Mouse (Mus musculus) limb, embryonic 10.5 days (tissue): ENCODE data around the gene Col9a2. TPM values are rescaled to one million over a fixed set of nuclear protein-coding genes. Genes with fewer than 3 reads are reported as not detected.
"Not testable (repeated sequence)": the region's sequence is repeated elsewhere in the genome, so short reads cannot be mapped to it uniquely, and the experiment has no call there.

Experiments
- DNase-seq: peaks from one replicate; pipeline ENCODE4 v3.0.0-alpha.2; 2017; ENCODE audit warnings: low spot score
- H3K27ac ChIP-seq: fragments of 300-500 bp; sonication (generic); 2 replicates; pipeline ENCODE4 v1.5.1; 2016; ENCODE audit warnings: mild to moderate bottlenecking
- H3K27me3 ChIP-seq: fragments of 300-500 bp; sonication (generic); 2 replicates; pipeline ENCODE4 v1.6.1; 2016; ENCODE audit warnings: low read depth, mild to moderate bottlenecking; ENCODE audit not compliant: poor library complexity, severe bottlenecking
- H3K36me3 ChIP-seq: fragments of 300-500 bp; sonication (generic); 2 replicates; pipeline ENCODE4 v1.6.1; 2016; ENCODE audit warnings: mild to moderate bottlenecking, moderate library complexity
- H3K4me1 ChIP-seq: fragments of 300-500 bp; sonication (generic); 2 replicates; pipeline ENCODE4 v1.6.1; 2016
- H3K4me3 ChIP-seq: fragments of 300-500 bp; sonication (generic); 2 replicates; pipeline ENCODE4 v1.5.1; 2016; ENCODE audit warnings: mild to moderate bottlenecking, moderate library complexity
- H3K9me3 ChIP-seq: fragments of 300-500 bp; sonication (generic); replicated peaks from 2 replicates; pipeline ENCODE4 v1.6.1; 2016; ENCODE audit warnings: mild to moderate bottlenecking
- WGBS: fragments of 180-500 bp; shearing (Covaris S2); methylation state at CpG from one replicate; pipeline ENCODE4 v1.1.7; 2016; 5-methylcytosine and 5-hydroxymethylcytosine counted together
- polyA plus RNA-seq: library from polyadenylated mRNA; unstranded; fragments of >200 nt; fragmentation: Nextera tagmentation; extraction: Ambion mirVana; gene quantifications from 2 replicates; pipeline ENCODE4 v1.2.1, GENCODE M21; 2016

Gene Col9a2
- polyA plus RNA-seq, 1 experiment from 2014 or later, result 9.1 TPM

DNA sequence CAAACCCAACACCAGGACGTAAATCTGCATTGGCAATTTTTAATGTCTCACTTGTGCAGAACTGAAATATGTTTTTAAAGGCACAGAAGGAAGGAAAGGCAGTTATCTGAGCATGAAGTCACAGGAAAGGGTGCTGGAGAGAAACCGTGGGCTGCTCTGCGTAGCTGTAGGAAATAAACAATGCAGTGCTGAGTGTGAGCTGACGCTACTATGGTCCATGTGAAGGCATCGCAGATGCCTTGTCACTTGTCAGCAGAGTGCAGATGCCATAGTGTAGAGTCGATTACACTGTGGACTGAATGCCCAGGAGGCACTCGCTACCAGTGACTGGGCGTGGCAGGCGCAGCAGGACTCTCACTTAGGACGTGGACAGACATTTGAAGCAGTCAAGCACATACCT lies 20.0 kb downstream of the Col9a2 start:
- H3K4me3 ChIP-seq, H3K4me1 ChIP-seq, H3K27me3 ChIP-seq, H3K9me3 ChIP-seq, DNase-seq, H3K27ac ChIP-seq: not testable (repeated sequence)
- H3K36me3 ChIP-seq, result peaks cover 56% of the 10 kb centered on the region
- 90% methylated on average over 10 of the region's 10 CpGs for WGBS

DNA sequence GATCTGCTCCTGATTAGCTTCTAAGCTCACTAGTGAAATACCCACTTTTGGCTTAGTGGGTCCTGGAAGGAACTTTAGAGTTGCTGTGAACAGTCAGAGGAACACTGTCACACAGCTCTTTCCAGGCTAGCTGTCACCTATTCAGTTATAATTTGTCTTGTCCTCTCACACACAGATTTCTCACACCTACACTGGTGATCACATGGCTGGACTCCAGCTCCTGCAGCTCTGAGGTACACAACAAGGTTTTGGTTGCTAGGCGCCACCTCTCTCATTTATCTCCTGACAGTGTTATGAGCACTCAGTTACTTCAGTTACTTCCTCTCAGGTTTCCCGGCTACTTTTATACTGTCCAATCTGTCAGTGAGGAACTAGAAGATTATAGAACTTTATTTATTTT lies 26.2 kb downstream of the Col9a2 start:
- Histone ChIP-seq H3K27ac (no peak overlapping the region), H3K9me3 (no peaks in the 10 kb centered on the region), H3K27me3 (no peaks in the 10 kb centered on the region), H3K4me1 (no peaks in the 10 kb centered on the region), H3K4me3 (no peak overlapping the region), H3K36me3 (peaks cover 88% of the 10 kb centered on the region)
- 80% methylated on average over 2 of the region's 2 CpGs for WGBS
- DNase-seq, result no peak

DNA sequence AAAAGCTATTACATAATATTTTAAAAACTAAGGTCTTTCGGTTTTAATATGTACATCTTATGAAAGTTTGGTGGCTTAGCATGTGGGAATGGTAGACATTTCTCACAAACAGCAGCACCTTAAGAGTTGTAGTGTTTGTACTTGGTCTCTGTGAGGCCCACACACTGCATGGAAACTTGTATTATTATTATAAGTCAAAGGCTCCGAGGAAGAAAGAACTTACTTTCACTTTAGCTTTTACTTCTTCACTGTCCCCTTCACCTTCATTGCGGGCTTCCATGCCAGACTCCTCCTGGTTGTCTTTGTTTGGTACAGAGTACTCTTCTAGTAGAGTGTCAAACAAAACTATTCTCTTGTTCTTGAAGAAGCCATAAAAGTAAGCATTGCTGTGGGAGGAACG lies 35.1 kb downstream of the Col9a2 start:
- H3K27ac ChIP-seq, result no peak overlapping the region
- no peaks in the 10 kb centered on the region for H3K27me3 ChIP-seq
- no peak for DNase-seq
- H3K36me3 ChIP-seq, result peaks cover 87% of the 10 kb centered on the region
- WGBS, result 88% methylated on average over 4 of the region's 4 CpGs
- H3K4me1 ChIP-seq, result no peaks in the 10 kb centered on the region
- H3K9me3 ChIP-seq, result no peaks in the 10 kb centered on the region
- H3K4me3 ChIP-seq, result no peak overlapping the region

DNA sequence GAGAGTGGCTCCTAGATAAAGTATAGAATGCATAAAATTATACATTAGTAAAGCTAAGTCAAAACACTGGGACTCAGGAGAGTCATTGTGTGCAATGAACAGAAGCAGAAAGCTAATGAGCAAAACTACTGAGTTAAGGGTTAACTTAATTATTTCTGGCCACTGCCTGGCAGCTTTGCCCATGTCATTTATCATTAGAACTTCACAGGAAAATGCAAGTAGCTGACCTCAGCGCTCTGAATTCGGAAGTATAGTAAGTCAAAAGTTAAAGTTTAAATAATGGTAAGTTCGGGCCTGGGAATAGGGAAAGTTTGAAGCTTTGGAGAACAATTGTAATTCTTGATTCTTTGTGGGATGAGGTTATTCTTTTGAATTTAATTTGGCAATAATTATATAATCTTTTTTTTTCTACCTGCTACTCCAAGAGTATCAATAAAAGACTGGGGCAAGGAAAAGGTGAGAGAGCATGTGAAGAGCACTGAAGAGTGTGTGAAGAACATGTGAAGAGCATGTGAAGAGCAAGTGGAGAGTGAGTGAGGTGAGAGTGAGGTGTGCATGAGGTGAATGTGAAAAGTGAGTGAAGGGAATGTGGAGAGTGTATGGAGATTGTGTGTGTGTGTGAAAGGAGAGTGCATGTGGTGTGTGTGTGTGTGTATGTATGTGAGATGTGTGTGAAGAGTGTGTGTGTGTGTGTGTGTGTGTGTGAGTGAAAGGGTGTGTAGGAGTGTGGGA lies 38.9 kb downstream of the Col9a2 start:
- WGBS, result 75% methylated on average over 3 of the region's 3 CpGs
- DNase-seq, result no peak
- H3K27ac ChIP-seq, result no peak overlapping the region
- H3K4me3 ChIP-seq, result no peak overlapping the region
- no peaks in the 10 kb centered on the region for H3K9me3 ChIP-seq
- peaks cover 97% of the 10 kb centered on the region for H3K36me3 ChIP-seq
- no peaks in the 10 kb centered on the region for H3K4me1 ChIP-seq
- no peaks in the 10 kb centered on the region for H3K27me3 ChIP-seq

DNA sequence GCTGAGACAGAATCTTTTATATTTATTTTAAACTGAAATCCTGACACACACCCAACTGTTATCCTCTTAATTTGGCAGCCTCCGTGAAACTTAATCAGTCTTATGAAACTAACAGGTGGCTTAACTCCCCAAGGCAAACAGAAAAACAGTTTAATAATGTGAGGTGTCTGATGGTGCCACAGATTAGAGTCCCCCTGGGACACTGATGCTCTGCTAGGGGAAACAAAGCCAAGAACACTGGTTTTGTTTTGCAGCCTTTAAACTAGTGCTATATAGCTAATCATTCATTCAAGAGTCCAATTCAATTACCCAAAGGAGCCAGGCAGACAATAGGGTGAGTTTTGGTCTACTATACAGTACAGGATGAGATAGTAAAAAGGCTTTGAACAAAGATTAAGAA lies 41.2 kb downstream of the Col9a2 start:
- 98% methylated on average over 1 of the region's 1 CpGs for WGBS
- H3K4me3 ChIP-seq, result no peak overlapping the region
- H3K36me3 ChIP-seq, result peaks cover 98% of the 10 kb centered on the region
- no peak overlapping the region for H3K27ac ChIP-seq
- no peaks in the 10 kb centered on the region for H3K4me1 ChIP-seq
- H3K9me3 ChIP-seq, result no peaks in the 10 kb centered on the region
- DNase-seq, result no peak
- H3K27me3 ChIP-seq, result no peaks in the 10 kb centered on the region

DNA sequence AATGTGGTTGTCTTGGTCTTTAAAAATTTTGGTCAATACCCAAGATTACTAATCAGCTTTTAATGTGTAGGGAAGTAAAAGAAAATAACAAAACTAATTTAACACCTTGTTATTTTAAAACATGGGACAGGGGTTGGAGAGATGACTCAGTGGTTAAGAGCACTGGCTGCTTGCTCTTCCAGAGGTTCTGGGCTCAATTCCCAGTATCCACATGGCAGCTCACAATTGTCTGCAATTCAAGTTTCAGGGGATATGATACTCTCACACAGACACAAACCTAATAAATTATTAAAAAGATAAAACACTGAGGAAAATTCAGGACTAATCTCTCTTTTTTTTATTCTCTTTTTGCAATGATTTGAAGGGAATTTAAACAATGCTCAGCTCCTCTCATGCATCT lies 45.3 kb downstream of the Col9a2 start:
- DNase-seq, result no peak
- H3K4me3 ChIP-seq, result no peak overlapping the region
- H3K4me1 ChIP-seq, result no peaks in the 10 kb centered on the region
- no peaks in the 10 kb centered on the region for H3K27me3 ChIP-seq
- no peaks in the 10 kb centered on the region for H3K9me3 ChIP-seq
- H3K36me3 ChIP-seq, result peaks cover 88% of the 10 kb centered on the region
- H3K27ac ChIP-seq, result no peak overlapping the region

DNA sequence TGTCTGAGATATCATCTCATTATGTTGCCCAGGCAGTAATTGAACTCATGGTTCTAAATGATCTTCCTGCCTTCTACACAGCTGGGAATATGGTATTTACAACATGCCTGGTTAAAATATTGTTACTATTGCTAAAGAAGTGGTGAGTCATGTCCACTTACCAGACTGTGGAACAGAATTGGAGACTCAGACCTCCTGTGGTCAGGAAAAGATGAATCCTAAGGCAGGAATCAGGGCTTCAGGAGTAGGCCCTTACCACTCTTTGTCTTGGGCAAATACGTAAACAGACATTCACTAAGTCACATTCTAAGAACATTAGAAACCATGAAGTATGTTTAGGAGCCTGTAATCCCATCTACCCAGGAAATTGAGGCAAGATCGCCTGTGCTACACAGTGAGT lies 49.5 kb downstream of the Col9a2 start:
- no peaks in the 10 kb centered on the region for H3K9me3 ChIP-seq
- no peak overlapping the region for H3K27ac ChIP-seq
- H3K4me1 ChIP-seq, result no peaks in the 10 kb centered on the region
- DNase-seq, result no peak
- no peaks in the 10 kb centered on the region for H3K27me3 ChIP-seq
- no peak overlapping the region for H3K4me3 ChIP-seq
- peaks cover 86% of the 10 kb centered on the region for H3K36me3 ChIP-seq
- 95% methylated on average over 2 of the region's 2 CpGs for WGBS

DNA sequence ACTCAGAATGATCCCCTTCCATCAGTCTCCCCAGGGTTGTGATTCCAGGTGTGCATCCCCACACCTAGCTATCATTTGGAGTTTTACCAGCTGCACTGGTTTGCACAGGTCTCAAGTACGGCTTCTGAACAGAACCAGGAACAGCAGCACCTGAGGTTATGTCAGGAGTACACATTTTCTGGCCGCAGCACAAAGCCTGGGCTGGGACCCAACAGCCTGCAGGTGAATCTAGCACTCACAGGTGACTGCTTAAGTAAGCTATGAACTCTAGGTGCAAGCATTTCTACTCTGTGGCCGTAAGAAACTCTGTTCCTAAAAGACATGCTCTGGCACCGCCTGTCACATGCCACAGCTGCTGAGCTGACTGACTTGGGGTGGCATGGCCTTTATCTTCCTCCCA lies 51.0 kb downstream of the Col9a2 start:
- Histone ChIP-seq H3K4me3 (no peak overlapping the region), H3K36me3 (peaks cover 86% of the 10 kb centered on the region), H3K27me3 (no peaks in the 10 kb centered on the region), H3K4me1 (no peaks in the 10 kb centered on the region), H3K9me3 (no peaks in the 10 kb centered on the region), H3K27ac (no peak overlapping the region)
- DNase-seq, result no peak
- 90% methylated on average over 4 of the region's 4 CpGs for WGBS

DNA sequence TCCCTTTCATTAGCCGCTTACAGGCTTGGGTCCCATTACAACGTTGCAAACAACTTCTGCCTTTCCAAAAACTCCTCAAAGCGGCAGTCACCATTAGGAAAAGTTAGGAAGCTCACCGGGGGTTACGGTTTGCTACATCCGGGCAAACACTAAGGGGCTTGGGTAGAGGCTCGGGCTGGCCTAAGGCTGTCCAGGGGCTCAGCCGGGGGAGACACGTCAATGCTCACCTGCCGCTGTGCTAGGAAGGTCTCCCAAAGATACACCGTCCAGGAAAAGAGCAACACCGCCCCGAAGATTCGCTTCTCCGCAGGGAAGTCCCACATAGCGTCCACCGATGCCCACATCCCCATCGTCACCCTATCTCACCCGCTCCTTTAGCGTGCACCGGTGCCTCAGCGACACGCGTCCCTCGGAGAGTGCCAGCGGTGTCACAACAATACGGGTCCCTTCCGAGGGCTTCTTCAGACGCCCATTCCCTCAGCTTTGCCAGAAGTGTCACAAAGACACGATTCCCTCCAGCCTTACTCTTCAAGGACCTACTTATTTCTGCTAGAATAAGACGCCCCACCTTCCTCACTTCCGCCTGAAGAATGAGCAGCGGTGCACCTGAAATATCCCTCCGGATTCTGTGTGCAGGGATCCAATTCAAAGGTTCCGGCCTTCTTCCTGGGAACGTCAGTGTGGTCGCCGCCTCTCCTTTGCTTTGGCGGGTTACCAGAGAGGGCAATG lies 58.6 kb downstream of the Col9a2 start, which contains the start of gene Zmpste24:
Gene Zmpste24, minus strand, starts transcription at position 592 of the 729 bp plus-strand sequence.
- peaks cover 29% of the 10 kb centered on the region for H3K36me3 ChIP-seq
- H3K27ac ChIP-seq, result peak within 1 kb of the TSS; percentile 85
- no peaks in the 10 kb centered on the region for H3K9me3 ChIP-seq
- peaks cover 6% of the 10 kb centered on the region for H3K4me1 ChIP-seq
- under 1% methylated on average over 39 of the region's 39 CpGs for WGBS
- peak within 1 kb of the TSS; percentile 82 for H3K4me3 ChIP-seq
- no peaks in the 10 kb centered on the region for H3K27me3 ChIP-seq
- DNase-seq, result peak; percentile 92

DNA sequence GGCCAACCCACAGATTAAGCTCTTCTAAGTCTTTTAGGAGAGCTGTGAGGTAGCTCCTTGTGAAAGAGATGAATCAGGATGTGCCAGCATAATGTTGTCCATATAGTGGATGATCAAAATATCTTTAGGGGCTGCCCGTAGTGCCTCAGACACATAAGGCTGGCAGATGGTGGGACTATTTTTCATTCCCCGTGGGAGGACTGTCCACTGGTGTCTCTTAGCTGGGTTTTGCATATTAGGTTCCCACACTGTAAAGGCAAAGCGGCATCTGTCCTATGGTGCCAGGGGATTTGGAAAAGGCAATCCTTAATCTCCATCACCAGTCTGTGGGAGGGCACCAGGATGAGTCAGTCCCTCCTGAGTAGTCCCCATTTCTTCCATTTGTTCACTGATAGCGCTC lies 64.1 kb downstream of the Col9a2 start:
- Histone ChIP-seq H3K36me3 (no peaks in the 10 kb centered on the region), H3K9me3 (no peaks in the 10 kb centered on the region), H3K27me3 (no peaks in the 10 kb centered on the region), H3K4me3 (no peak overlapping the region), H3K27ac (no peak overlapping the region), H3K4me1 (no peaks in the 10 kb centered on the region)
- no peak for DNase-seq
- WGBS, result 90% methylated on average over 4 of the region's 4 CpGs

Other genes with a start within 250 kb of the Col9a2 start
- gene Nfyc, start 207.8 kb upstream of the Col9a2 start, polyA plus RNA-seq, result 129 TPM in 2 replicates
- gene Rims3, start 184.6 kb upstream of the Col9a2 start, polyA plus RNA-seq, result 0.24 and 0.39 TPM in 2 replicates
- gene Exo5, start 114.4 kb upstream of the Col9a2 start, polyA plus RNA-seq, result 36.4 and 37.3 TPM in 2 replicates
- gene Zfp69, start 87.7 kb upstream of the Col9a2 start, polyA plus RNA-seq, result 11.5 and 11.9 TPM in 2 replicates
- 14.2 and 14.3 TPM in 2 replicates for gene Smap2, start 22.1 kb upstream of the Col9a2 start, polyA plus RNA-seq
- 26.3 and 26.4 TPM in 2 replicates for gene Zmpste24, start 58.9 kb downstream of the Col9a2 start, polyA plus RNA-seq
- gene Tmco2, start 69.8 kb downstream of the Col9a2 start, polyA plus RNA-seq, result not detected in 2 replicates
- 24.8 and 29.3 TPM in 2 replicates for gene Rlf, start 175.7 kb downstream of the Col9a2 start, polyA plus RNA-seq